Mouse (Mus musculus) cerebellum, adult 9-10 months (tissue): ENCODE data around the gene Rab3il1.

Source experiments
- DNase-seq: peaks from one replicate; pipeline ENCODE4 v3.0.0; 2022

Rab3il1 gene

GRCm38 (mm10) chr19:10064173-10065012, 62.9 kb downstream of the Rab3il1 start:
- no peak for DNase-seq

- no peak for DNase-seq
Measured at GRCm38 (mm10) chr19:10065465-10066188, 64.2 kb downstream of the Rab3il1 start.

GRCm38 (mm10) chr19:10066189-10066500, 64.7 kb downstream of the Rab3il1 start:
- DNase-seq, result no peak

DNA sequence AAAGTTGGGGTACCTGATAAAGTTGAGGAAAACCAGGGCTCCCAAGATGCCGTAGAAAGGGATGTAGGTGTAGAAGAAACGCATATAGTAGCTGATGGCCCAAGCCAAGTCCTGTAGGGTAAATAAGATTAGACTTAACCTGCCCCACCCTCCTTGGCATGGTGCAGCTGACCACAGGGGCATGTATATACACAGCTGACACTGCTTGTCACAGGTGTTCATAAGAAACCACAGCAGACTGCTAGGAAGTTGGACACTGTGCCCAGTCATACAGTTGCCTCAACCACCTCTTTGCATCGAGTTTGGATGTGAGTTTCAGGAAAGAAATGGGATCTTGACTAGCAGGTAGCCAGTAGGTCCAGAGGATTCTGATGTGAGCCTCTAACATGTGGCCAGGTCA, 65.0 kb downstream of the Rab3il1 start:
- DNase-seq, result no peak

DNA sequence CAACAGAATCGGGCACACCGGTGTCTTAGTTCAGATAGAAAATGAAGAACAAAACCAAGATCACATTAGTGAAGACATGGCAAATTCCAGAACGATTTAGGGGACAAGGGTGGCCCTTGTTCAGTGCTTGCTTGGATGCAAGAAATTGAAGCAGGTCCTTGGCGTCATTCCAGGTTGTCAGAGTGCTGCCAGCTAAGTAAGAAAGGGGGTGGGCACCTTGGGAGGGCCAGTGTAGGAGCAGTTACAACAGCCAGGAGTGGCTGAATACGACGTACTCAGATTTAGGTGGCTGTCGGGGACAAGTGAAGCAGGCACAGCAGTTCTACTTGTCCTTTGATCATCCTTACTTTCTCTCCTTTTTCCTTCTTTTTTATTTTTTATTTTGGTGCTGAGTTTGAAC, 66.2 kb downstream of the Rab3il1 start:
- DNase-seq, result no peak

DNA sequence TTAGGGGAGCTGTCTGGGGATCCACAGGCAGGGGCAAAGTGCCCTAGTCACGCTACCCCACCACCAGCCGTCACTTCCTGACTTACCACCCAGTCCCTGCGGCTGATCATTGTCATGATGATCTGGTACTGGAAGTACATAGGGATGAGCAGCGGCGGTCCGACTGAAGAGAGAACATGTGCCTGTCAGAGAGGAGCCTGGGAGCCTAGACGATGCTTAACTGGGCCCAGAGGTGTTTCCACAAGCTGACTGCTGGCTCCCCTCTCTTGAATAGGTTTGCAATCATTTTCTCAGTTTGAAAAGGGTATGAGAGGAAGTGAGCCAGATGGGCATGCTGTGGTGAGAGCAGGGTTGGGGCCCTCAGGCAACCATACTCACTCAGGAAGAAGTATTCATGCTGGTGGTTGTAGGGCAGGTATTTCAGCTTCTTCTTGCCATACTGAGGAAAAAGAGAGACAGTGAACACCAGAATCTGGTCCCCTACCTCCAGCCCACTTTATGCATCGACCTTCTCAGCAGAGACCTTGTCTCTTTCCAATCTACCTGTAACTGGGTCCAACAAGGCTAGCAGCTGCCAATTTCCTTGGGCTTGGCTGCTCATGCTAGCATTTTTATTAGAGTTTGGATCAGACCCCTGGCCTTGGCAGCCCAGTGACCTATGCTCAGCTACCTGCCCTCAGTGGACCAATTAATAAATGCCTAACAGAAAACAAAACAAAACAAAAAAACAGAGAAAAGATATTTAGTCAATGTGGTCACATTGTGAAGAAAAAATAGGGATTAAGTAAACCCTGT, 68.9 kb downstream of the Rab3il1 start:
- DNase-seq, result no peak

DNA sequence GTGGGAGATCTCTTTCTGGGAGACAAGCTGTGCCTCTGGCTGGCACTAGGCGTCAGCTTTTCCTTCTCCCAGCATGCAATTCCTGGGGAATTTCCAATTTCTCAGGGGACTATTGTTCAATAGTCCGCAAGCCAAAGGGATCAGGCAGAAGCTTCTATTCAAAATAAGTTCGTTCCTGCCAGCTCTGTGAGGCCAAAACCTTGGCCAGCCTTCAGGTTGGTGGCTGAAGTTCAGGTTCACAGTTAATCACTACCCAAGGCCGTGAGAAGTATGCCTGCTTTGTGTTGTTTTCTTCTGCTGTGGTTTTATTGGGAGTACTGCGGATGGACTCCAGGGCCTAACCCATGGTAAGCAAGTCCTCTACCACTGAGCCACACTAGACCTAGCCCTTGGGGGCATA, 69.7 kb downstream of the Rab3il1 start:
- DNase-seq, result no peak

- no peak for DNase-seq
Measured at GRCm38 (mm10) chr19:10071892-10072291, 70.4 kb downstream of the Rab3il1 start.

DNA sequence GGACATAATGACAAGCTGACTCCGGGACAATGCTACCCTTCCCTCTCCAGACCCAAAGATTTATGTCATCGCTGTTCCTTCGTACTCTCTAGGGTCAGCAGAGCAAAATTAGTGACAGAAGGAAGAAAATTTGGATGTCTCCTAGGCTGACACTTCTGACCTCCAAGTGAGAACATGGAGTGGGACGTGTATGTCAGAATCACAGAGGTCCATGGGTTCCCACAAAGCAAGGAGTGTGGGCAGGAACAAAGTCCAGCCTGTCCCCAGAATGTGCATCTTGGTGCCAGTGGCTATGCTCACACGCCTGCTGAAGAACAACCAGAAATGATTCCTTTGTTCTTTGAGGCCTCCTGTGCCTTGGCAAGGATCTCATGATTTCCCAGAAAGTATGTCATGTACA, 71.7 kb downstream of the Rab3il1 start:
- no peak for DNase-seq

GRCm38 (mm10) chr19:10078392-10078791, 76.9 kb downstream of the Rab3il1 start:
- no peak for DNase-seq

DNA sequence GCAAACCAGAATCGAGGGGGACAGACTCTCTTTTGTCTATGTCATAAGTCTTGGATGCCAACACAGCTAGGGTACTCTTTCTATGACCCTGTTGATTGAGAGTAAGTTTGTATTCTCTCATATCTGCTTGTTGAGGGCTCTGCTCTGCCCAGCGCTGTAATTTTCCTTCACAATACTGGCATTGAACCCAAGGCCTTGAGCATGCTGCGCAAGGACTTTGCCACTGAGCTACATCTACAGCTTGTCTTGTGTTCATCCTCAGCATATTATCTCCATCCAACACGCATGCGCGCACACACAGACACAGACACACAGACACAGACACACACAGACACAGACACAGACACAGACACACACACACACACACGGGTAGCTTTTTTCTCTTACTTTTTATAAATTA, 78.9 kb downstream of the Rab3il1 start:
- no peak for DNase-seq

DNA sequence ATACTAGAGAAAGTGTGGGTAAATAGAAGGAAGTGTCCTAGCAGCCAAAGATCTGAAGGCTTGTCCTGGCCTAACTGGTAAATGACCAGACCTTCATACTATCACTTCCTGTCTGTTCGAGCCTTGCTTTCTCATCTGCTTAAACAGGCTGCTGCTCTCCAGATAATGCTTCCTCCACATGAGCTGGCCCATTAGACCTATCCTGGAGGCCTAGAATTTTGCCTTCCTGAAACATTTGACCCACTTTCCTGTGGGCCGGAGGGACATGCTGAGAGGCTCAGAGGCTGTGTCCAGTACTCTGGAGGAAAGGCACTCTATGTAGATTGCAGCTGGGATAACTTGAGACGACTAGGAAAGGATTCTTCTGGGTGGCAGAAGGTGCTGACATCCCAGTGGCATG, 80.6 kb downstream of the Rab3il1 start:
- DNase-seq, result no peak

- DNase-seq, result no peak
Measured at GRCm38 (mm10) chr19:10085454-10085853, 84.0 kb downstream of the Rab3il1 start.

GRCm38 (mm10) chr19:10086976-10087375, 85.5 kb downstream of the Rab3il1 start:
- no peak for DNase-seq
